Mouse (Mus musculus): Measurements from ENCODE around the gene Fxyd4.

- TF ChIP-seq CTCF (IDR thresholded peaks at IDR 0.05) (no peak), EP300 (IDR thresholded peaks at IDR 0.05) (0 out of 2 replicates have a peak, but pooled peaks have one; percentile 5)
Observed at GRCm38 (mm10) chr6:117918043-117918442, 19.4 kb downstream of the Fxyd4 start.

Measured in lung, postnatal 0 days (tissue).